Mouse (Mus musculus): ENCODE data around the gene Gm10645. TPM values are rescaled to one million over a fixed set of nuclear protein-coding genes. Genes with fewer than 3 reads are reported as not detected.
A peak's percentile ranks its signal among the peaks of the same experiment; 100 is the strongest.

The Gm10645 gene
- 1 to 10 TPM in 20 of 26 experiments, under 1 TPM in 4, not detected in 2; 0.79 to 4.2 (median 1.5) TPM for total RNA-seq (2018; cell fraction: chromatin; rRNA removed)
- total RNA-seq (2018; cell fraction: cytosol; rRNA removed), result 1 to 10 TPM in 13 of 26 experiments, under 1 TPM in 13; 0.51 to 2.0 (median 1.0) TPM
- 1 to 10 TPM in 23 of 26 experiments, under 1 TPM in 1, not detected in 2; 0.71 to 4.9 (median 2.6) TPM for total RNA-seq (2018; cell fraction: nucleus; rRNA removed)
- polyA plus RNA-seq (2018), result 0.42 to 1.4 TPM (median 0.69 TPM) in 3 replicates

DNA sequence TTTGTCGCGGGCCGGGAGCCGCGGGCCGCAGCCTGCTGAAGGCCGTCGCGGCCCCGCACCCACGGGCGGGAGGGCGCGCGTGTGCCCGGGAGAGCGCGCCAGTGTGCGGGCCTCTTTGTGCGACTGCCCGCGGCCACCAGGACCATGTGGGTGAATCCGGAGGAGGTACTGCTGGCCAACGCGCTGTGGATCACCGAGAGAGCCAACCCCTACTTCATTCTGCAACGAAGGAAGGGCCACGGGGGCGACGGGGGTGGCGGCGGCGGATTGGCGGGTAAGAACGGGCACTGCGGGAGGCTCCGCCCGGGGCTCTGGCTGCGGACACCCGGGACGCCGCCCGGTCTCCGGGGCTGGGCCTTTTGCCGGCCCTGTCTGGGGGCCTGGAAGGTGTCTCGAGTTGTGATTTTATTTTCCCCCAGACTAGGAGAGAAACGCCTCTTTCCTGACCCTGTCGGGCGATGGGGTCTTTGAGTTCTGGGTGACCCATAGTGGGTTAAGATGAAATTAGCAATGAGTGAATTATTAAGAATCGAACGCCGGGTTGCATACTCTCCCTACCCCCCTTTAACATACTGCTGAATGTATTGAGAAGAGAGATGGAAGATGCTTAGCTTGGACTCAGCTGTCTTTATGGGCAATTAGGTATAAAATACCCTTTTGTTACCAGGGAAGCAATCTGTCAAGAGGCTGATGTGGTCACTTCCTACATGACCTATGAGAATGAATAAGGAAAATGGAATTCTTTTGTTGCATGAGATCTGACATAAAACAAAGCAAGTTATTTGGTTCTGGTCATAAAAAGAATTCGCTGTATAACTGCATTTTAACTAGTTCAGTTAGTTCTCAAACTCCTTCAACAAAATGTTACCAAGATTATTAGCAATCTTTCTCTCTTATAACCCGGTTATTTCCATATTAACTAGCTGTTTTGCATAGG lies at the start of gene Gm10645:
Gene Gm10645, minus strand, starts transcription at position 240 of the 937 bp plus-strand sequence.
- Histone ChIP-seq H3K27ac (peak within 1 kb of the TSS; percentile 68), H3K36me3 (ENCODE audit: inconsistent target) (no peaks in the 10 kb centered on the region), H3K79me2 (ENCODE audit: inconsistent target) (peaks cover 52% of the 10 kb centered on the region), H3K4me3 (ENCODE audit: inconsistent target) (peak within 1 kb of the TSS; percentile 60)
- 6% methylated on average over 37 of the region's 54 CpGs for WGBS (ENCODE audit: missing documents)

DNA sequence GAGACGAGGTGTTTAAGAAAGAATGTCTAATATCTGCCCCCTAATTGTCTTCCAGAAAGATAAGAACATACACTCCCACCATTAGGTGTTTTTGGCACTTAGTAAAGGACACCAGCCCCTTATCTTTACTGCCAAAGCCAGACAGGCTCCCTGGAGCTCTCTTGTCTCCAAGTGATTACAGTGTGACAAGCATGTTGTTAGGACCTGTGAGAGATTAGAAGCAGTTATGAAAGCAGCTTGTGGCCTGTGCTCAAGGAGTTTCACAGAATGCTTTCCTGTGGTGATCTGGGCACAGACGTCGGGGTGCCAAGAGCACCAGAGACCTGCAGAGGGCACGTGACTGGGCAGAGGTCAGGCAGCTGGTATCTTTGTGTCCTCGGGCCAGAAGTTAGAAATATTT lies 49.1 kb upstream of the Gm10645 start:
- Histone ChIP-seq H3K79me2 (ENCODE audit: inconsistent target) (peaks cover 65% of the 10 kb centered on the region; the same call in 1 of the 2 replicates), H3K27ac (no peak overlapping the region), H3K36me3 (ENCODE audit: inconsistent target) (peaks cover 32% of the 10 kb centered on the region), H3K4me3 (ENCODE audit: inconsistent target) (no peak overlapping the region)
- WGBS (ENCODE audit: missing documents), result 41% methylated on average over 5 of the region's 5 CpGs

DNA sequence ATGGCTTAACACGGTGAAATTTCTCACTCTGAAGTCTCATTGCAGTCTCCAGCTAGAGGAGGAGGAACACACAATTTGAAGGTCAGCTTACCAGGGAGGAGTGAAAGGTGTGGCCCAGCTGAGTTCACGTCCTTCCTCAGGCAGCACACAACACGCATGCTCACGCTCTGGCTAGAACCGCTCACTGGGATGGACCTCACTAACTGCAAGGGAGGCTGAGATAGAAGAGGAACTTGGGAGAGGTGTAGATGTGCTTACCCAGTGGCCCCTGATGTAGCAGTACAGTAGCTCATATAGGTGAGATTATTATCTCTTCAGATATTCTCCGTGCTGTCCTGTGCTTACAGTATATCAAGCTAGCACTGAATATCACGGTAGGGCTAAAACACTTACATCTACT lies 44.7 kb upstream of the Gm10645 start:
- Histone ChIP-seq H3K36me3 (ENCODE audit: inconsistent target) (peaks cover 33% of the 10 kb centered on the region), H3K27ac (no peak overlapping the region), H3K4me3 (ENCODE audit: inconsistent target) (no peak overlapping the region), H3K79me2 (ENCODE audit: inconsistent target) (peaks cover 67% of the 10 kb centered on the region)
- WGBS (ENCODE audit: missing documents), result 96% methylated on average over 7 of the region's 7 CpGs

DNA sequence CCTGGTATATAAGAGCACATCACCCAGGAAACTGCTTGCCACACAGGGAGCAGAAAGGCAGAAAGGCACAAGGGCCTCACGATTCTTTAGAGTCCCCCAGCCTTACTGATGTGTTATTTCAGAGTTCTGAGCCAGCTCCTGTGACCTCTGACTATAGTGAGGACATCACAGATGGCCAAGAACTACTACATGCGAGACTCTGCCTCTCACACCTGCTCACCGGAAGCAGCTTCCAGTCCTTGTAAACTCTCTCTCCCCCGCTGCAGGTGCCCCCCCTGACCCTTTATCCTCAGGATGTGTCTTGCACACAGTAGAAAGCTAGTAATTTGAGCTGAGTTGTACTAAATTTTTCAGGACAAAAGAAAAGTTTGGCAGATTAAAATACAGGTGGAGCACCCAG lies 43.6 kb upstream of the Gm10645 start:
- WGBS (ENCODE audit: missing documents), result 100% methylated on average over 3 of the region's 4 CpGs
- Histone ChIP-seq H3K4me3 (ENCODE audit: inconsistent target) (no peak overlapping the region), H3K27ac (no peak overlapping the region), H3K36me3 (ENCODE audit: inconsistent target) (peaks cover 33% of the 10 kb centered on the region), H3K79me2 (ENCODE audit: inconsistent target) (peaks cover 69% of the 10 kb centered on the region)

DNA sequence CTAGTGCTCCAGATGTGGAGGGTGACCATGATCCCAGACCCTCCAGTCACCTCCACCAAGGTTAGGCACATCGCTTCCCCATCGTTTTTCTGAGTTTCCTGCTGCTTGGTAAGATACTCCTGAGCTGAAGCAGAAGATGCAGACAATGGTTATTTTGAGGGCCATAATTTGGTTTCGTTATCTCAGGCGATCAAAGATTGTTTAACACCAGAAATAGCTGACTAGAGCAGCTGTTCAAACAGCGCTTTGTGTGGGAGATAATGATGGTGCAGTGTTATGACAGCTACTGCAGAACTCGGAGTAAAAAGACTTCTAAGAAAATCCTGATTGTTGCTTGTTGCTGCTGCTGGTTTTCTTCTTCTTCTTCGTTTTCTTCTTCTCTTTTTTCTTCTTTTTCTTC lies 39.9 kb upstream of the Gm10645 start:
- Histone ChIP-seq H3K36me3 (ENCODE audit: inconsistent target) (peaks cover 10% of the 10 kb centered on the region), H3K27ac (no peak overlapping the region), H3K4me3 (ENCODE audit: inconsistent target) (no peak overlapping the region), H3K79me2 (ENCODE audit: inconsistent target) (peaks cover 89% of the 10 kb centered on the region)
- 77% methylated on average over 6 of the region's 7 CpGs for WGBS (ENCODE audit: missing documents)

DNA sequence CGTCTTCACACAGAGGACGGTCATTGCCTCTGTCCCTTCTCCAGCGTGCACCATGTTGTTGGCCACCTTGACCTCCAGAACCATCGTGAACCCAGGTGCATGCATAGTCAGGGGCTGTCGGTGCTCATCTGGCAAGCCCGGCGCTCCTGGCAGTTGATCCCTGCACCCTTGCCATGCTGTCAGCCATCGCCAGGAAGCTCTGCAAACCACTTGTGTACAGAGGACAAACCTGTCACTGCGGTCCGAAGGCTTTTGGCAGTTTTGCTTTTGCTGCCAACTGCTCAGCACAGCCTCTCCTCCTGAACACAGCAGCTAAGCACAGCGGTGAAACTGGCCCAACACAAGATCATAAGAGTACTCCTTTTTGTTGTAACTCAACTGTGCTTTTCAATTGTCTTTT lies 37.0 kb upstream of the Gm10645 start:
- peaks cover 96% of the 10 kb centered on the region for H3K79me2 ChIP-seq (ENCODE audit: inconsistent target)
- 49% methylated on average over 11 of the region's 11 CpGs for WGBS (ENCODE audit: missing documents)
- no peak overlapping the region for H3K27ac ChIP-seq
- no peaks in the 10 kb centered on the region for H3K36me3 ChIP-seq (ENCODE audit: inconsistent target)
- no peak overlapping the region for H3K4me3 ChIP-seq (ENCODE audit: inconsistent target)

DNA sequence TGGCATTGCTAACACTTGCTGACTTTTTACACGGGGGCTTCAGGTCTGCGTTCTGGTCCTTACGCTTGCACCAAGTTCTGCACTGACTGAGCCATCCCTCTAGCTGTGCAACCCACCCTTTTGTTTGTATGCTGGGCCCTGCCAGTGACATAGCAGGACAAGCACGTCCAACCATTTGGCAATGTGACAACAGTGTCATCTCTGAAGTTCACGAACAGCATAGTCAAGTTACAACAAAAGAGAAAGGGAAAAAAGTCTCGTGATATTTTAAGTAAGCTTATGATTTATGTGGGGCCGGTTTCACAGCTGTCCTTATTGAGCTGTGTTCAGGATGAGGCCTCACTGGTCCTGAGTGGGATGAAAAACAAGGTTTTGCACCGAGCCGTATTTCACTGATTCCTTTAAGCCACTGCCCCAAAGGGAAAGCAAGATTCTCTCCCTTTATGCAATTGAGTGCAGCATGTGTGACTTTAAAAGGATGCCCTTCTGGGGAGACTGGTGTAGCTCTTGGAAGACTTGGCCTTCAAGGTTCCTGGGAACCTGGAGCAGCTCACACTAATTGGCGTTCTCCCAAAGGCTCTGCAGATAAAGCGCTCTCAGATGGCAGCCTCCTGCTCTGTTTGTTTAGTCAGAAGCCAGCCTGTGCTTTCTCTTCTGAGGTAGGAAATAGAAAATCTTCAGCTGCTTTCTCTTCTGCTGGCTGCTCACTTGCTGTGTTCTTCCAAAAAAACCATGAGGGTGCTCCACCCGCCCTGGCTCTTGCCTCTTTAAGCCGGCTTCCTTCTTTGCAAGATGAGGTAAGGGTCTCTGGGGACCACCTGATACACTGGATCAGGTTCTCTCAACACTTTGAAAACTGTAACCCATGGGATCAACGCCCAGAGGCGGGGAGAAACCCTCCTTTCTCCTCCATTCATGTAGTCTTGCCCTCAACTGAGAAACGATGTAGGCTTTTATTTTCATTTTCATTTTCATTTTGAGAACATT lies 34.5 kb upstream of the Gm10645 start:
- WGBS (ENCODE audit: missing documents), result 40% methylated on average over 16 of the region's 16 CpGs
- Histone ChIP-seq H3K4me3 (ENCODE audit: inconsistent target) (peak overlapping the region; percentile 5; the same call in 1 of the 2 replicates), H3K27ac (no peak overlapping the region), H3K79me2 (ENCODE audit: inconsistent target) (peaks cover 100% of the 10 kb centered on the region), H3K36me3 (ENCODE audit: inconsistent target) (no peaks in the 10 kb centered on the region)

DNA sequence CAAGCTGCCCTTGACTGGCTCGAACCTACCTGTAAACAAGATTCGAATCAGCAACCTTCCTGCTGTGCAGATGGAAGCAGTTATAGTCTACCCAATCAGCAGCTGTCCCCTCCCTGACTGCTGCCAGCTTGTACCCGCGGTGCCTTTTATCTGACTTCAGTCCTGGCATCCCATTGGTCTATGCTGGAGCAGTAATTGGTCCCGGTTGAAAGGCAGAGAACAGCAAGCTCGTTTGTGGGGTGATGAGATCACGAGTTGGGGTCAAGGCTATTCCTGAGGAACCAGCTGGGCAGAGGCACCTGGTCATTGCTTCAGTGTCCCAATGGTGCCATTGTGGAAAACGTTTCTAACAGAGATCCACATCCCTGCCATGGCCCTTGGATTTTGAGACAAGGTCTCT lies 33.7 kb upstream of the Gm10645 start:
- Histone ChIP-seq H3K79me2 (ENCODE audit: inconsistent target) (peaks cover 100% of the 10 kb centered on the region), H3K27ac (no peak overlapping the region), H3K36me3 (ENCODE audit: inconsistent target) (no peaks in the 10 kb centered on the region), H3K4me3 (ENCODE audit: inconsistent target) (no peak overlapping the region)
- 85% methylated on average over 6 of the region's 8 CpGs for WGBS (ENCODE audit: missing documents)

DNA sequence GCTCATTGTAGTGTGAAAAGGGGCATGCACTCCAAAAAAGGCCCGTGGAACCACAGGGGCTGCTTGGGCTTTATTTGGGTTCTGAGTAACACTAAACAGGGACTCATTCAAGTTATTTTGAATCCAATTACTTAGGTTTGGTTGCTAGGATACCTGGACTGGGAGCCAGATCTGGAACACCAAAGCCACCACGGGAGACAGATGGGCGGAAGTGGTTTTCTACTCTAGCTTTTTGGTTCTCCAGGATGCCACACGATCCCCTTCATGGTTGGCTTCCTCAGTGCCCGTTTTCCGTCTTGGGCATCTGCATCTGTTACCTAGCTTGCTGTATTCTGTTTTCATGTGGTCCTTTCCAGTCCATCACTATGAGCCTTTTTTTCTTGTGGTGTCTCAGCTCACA lies 30.1 kb upstream of the Gm10645 start:
- H3K27ac ChIP-seq, result no peak overlapping the region
- no peaks in the 10 kb centered on the region for H3K36me3 ChIP-seq (ENCODE audit: inconsistent target)
- no peak overlapping the region for H3K4me3 ChIP-seq (ENCODE audit: inconsistent target)
- 81% methylated on average over 6 of the region's 6 CpGs for WGBS (ENCODE audit: missing documents)
- peaks cover 100% of the 10 kb centered on the region for H3K79me2 ChIP-seq (ENCODE audit: inconsistent target)

DNA sequence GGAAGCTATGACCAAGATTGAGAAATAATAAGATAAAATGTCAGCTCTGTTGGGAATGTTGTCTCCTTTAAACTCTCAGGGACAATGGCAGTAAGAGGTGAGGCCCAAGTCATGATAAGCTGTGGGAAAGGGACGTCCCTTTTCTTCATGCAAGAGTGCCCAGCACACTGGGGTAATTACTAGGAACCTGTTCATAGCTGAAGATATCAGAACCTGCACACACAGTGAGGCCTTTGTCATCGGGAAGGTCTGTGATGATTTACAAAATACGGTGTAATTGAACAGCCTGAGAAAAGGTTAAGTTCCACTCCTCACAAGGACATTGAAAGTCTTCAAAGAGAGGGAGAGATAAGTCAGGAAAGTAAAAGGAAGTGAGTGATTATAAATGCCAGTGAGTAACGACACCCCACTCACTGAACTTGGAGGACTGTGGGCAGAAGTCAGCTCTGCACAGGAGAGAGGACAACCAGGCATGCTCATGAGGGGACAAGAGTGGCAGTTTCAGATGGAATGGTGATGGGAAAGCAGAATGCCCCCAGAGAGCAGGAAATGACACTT lies 23.6 kb upstream of the Gm10645 start:
- H3K36me3 ChIP-seq (ENCODE audit: inconsistent target), result no peaks in the 10 kb centered on the region
- 81% methylated on average over 4 of the region's 4 CpGs for WGBS (ENCODE audit: missing documents)
- no peak overlapping the region for H3K4me3 ChIP-seq (ENCODE audit: inconsistent target)
- no peak overlapping the region for H3K27ac ChIP-seq
- H3K79me2 ChIP-seq (ENCODE audit: inconsistent target), result peaks cover 96% of the 10 kb centered on the region

DNA sequence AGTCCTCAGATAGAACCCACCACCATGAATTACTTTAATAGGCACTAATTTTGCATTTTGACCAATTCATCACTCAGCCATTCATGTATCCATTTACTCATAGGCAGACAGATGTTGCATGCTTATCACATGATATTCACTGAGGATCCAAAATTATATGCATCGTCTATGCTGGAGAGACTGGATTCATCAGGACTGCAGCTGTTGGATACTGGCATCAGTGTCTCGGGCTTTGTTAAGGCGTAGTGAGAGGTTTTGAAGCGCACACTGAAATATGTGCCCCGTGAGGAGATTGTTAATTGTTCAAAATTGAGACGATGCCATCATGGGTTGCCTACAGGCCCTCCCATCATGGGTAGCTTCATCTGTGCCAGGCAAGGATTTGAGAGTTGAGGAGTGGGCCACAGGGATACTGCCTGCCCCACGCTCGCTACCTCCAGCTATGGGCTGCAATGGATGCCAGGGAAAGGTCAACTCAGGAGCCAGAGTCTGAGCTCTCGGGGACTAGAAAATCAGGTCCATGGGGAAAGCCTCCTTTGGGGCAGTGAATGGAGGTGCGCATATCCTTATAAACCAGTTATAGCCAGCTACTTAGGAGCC lies 21.5 kb upstream of the Gm10645 start:
- H3K27ac ChIP-seq, result no peak overlapping the region
- 97% methylated on average over 10 of the region's 10 CpGs for WGBS (ENCODE audit: missing documents)
- peaks cover 96% of the 10 kb centered on the region for H3K79me2 ChIP-seq (ENCODE audit: inconsistent target)

DNA sequence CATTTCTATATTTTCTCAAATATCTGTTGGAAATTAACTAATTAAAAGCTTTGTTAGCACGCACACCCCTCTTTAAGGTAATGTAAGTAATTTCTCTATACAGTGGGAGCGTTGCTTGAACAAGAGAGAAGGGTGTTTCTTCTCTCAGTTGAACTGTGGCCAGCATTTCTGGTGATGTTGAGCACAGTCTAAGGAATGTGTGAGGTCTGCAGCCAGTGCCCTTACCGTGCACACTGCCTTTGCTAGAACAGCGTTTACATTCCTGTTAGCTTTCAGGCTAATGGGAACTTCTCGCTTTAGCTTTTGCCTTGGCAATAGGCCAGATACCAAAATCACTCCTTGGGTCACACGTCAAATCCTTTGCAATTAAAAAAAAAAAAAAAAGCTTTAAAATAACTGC lies 20.4 kb upstream of the Gm10645 start:
- Histone ChIP-seq H3K27ac (no peak overlapping the region), H3K79me2 (ENCODE audit: inconsistent target) (peaks cover 96% of the 10 kb centered on the region), H3K4me3 (ENCODE audit: inconsistent target) (no peak overlapping the region), H3K36me3 (ENCODE audit: inconsistent target) (no peaks in the 10 kb centered on the region)
- WGBS (ENCODE audit: missing documents), result 69% methylated on average over 6 of the region's 6 CpGs

More for the DNA sequence above, 21.5 kb upstream of the Gm10645 start:
- Histone ChIP-seq H3K4me3 (ENCODE audit: inconsistent target) (no peak overlapping the region), H3K36me3 (ENCODE audit: inconsistent target) (no peaks in the 10 kb centered on the region)

DNA sequence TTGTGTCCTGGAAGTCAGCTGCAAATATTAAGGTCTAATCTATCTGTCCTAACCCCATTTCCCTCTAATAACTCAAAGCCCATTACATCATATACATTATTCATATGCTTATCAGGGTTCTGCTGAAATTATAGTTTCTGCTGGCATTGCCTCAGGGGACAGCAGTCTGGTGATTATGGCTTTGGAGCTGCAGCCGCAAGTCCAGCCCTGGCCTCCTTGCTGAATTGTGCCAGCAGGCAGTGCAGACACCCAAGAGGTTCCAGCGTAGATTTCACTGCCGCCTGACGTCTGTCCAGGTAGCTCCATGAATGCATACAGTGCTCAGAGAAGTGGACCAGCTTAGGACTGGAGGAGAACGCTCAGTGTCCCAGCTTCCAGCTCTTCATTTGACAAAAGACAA lies 16.8 kb upstream of the Gm10645 start:
- 96% methylated on average over 5 of the region's 5 CpGs for WGBS (ENCODE audit: missing documents)
- H3K27ac ChIP-seq, result no peak overlapping the region
- peaks cover 96% of the 10 kb centered on the region for H3K79me2 ChIP-seq (ENCODE audit: inconsistent target)
- no peaks in the 10 kb centered on the region for H3K36me3 ChIP-seq (ENCODE audit: inconsistent target)
- no peak overlapping the region for H3K4me3 ChIP-seq (ENCODE audit: inconsistent target)
